Mouse (Mus musculus) brain, embryonic 18.5 days (tissue): Measurements from ENCODE around the gene Bak1.

ENCODE experiments used
- DNase-seq: peaks from one replicate; pipeline ENCODE4 v3.0.0-alpha.2; 2012; ENCODE audit warnings: low read depth, low spot score

The Bak1 gene

DNA sequence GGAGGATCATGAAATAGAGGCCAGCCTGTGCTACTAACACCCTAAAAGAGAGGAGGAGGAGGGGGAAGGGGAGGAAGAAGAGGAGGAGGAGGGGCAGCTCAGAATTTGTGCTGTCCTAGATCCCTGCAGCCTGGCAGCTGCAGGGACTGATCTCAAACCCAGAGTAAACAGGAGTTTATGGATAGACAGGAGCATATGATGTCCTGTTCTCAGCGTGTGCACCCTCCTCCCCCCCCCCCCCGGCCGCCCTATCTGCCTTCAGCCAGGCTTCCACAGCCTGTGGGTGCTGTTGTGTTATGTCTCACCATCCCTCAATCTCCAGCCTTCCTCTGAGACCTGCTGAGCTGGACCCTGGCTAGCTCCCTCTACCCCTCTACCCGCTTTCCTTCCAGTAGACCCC, at the start of gene Bak1:
TSS of gene Bak1 (minus strand) at position 101 of the 400 bp plus-strand sequence.
- no peak for DNase-seq

GRCm38 (mm10) chr17:27078499-27078898, 49.7 kb upstream of the Bak1 start:
- no peak for DNase-seq

GRCm38 (mm10) chr17:27077920-27078319, 49.1 kb upstream of the Bak1 start:
- no peak for DNase-seq

DNA sequence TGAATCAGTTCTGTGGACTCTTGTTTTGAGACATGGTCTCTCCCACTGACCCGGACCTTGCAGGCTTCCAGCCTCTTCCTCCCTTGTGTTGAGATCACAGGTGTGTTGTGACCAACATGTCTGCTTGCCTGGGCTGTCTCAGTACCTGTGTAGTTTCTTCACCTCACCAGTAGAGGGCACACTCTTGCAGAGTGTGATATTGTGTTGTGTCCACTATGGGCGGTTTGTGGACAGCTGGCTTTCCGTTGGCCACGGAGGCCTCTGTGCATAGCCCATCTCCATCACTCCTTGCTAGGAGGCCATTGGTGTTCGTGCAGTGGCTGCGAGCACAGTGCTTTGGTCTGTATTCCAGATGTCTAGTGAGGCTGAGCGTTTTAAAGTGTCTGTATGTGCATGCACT, 48.3 kb upstream of the Bak1 start:
- no peak for DNase-seq

DNA sequence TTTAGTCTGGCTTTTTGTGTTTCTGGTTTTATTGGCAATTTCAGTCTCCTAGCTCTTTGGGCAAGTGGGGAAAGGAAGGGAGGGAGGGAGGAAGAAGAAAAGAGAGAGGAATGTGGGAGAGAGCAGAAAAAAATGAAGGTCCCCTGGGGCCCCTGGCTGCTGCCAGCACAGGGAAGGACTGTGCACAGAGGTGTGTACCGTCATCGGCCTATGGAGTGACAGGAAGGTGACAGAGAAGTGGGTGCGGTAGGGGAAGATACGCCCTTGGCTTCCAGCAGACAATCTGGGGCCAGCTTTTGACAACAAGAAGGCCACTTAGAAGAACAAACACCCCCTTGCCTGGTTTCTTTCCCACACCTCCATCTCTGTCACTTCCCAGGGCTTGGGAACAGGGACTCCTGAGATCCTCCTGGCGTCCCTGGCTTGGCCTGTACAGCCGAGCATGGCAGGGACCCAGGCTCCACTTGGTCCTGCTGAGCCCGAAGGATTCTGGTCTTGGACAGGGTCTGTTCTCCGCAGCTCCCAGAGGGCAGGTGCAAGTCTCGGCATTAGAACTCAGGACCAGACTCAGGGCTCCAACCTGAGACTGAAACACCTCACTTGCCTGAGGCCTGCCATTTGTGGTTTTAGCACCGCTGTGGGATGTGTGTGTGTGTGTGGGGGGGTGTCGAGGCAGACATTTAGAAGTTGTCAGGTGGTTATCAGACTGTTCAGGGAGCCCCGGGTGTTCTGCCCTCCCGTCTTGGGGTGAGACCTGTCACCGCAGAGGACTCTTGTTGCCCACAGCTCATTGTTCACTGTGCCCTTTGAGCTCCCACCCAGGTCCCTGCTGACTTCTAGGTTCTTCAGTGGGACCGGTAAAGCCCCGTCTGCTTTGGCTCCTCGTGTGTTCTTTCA, 46.3 kb upstream of the Bak1 start:
- DNase-seq, result no peak

DNA sequence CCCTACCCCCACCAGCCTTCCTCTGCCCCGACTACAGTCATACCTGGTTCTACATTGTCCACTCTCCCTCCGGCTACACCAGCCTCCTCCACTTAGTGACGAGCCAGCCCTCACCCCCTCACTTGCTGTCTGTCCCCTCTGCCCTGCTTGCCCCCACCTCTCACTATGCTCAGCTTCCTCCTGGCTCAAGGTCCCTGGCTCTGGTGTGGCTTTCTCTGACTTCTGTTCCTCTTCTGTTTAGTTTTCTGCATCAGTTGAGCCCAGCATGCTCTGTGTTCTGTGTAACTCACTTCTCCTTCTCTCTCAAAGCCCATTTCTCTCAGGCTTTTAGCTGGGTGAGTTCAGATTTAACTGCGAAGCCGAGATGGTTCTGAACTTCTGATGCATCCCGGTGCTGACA, 45.4 kb upstream of the Bak1 start:
- no peak for DNase-seq

DNA sequence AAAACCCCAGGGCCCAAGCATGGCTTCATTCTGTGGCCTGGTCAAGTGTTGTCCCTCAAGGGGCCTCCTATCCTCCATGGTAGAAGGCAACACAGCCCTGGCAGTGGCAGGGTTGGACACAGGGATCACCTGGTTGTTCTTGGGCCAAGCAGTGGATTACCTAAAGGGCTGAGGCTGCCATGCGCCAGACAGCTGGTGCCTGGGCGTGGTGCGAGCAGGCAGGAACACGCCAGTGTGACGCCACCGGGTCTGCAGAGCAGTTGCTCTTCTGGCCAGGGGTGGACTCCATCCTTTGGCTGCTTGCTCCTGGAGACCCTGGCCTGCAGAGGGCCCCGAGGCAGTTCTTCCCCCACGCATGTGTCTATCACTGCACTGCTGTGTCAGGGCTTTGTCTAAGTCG, 45.0 kb upstream of the Bak1 start:
- no peak for DNase-seq

GRCm38 (mm10) chr17:27073126-27073525, 44.3 kb upstream of the Bak1 start:
- DNase-seq, result no peak

GRCm38 (mm10) chr17:27072363-27072762, 43.6 kb upstream of the Bak1 start:
- DNase-seq, result no peak

DNA sequence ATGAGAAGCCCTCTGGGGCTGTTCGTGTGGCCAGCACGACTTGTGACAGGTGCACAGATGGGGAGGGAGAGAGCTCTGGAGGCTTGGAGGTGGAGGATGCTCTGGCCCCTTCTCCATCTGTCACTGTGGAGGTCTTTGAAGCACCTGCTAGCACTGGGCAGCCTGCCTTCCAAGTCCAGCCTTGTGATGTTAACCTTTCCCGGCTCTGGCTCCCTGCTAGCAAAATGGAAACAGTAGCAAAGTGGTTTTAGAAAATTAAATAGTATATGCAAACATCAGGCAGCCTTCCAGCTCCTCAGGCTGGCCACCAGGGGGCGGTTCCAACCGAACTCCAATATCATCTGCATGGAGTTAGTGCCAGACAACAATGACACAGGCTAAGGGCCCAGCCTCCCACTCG, 42.8 kb upstream of the Bak1 start:
- no peak for DNase-seq

- no peak for DNase-seq
These were observed 42.1 kb upstream of the Bak1 start for GRCm38 (mm10) chr17:27070913-27071312.

DNA sequence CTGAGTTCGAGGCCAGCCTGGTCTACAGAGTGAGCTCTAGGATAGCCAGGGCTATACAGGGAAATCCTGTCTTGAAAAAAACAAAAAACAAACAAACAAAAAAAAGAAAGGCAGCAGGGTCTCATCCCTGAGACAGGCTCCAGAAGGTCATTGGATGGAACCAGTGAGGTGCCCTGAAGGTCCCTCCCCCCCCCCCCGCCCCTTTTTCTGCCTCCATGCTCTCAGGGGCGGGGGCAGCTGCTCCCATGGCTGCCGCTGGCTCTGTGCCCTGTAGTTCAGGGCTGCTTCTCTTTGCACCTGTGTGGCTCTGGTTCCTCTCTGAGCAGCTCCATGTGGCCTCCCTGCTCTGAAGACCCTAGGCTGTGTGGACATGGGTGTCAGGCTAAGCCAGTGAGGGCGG, 40.3 kb upstream of the Bak1 start:
- DNase-seq, result no peak

GRCm38 (mm10) chr17:27066065-27066464, 37.3 kb upstream of the Bak1 start:
- no peak for DNase-seq

DNA sequence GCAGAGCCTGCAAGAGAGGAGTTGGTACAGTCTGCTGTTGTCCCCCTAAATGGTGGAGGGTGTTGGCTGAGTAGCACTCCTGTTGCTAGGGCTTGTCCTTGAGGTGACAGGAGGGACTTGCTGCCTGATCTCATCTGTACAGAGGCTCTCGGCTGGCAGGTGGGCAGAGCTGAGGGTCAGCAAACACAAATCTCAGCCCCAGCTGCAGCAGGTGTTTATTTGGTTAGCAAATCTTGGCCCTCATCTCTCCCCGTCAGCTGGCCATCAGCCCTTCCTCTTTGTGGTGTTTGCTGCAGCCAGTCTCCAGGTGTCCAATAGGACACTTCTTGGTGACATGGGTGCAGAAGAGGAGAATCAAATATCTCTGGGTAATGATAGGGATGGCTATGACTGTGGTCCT, 35.4 kb upstream of the Bak1 start:
- no peak for DNase-seq

DNA sequence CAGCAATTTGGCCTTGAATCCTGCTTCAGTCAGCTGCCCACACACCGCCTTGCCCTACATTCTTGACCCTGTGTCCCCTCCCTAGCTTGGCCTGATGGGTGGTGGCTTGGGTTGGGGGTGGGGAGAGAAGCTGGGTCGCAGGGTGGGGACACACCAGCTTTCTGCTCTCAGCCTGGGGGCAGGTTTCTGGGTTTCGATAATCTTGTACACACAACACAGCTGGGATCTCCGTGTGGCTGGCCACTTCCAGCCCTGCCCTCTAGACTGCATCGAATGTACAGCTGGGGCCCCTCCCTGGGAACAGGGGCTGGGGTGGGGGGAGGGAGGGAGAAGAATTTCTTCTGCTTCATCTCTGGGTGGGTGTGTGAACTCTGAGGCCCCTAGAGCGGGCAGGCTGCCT, 34.9 kb upstream of the Bak1 start:
- no peak for DNase-seq

DNA sequence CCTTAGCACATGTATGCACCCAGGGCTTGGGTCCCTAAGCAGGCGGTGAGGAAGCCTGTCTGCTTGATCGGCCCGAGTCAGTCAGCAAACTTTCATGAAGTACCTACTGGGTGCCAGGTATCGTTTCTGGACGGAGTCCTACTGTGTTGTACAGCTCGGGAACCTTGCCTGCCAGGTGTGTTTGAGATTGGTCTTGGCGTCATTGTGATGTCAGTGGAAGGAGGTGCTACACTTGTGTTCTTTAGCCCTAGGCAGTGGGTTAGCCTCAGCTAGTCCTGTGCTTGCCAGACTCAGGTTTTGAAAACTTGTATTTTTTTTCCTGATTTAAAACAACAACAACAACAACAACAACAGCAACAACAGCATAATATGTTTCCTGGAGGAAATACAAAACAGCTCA, 33.9 kb upstream of the Bak1 start:
- no peak for DNase-seq

DNA sequence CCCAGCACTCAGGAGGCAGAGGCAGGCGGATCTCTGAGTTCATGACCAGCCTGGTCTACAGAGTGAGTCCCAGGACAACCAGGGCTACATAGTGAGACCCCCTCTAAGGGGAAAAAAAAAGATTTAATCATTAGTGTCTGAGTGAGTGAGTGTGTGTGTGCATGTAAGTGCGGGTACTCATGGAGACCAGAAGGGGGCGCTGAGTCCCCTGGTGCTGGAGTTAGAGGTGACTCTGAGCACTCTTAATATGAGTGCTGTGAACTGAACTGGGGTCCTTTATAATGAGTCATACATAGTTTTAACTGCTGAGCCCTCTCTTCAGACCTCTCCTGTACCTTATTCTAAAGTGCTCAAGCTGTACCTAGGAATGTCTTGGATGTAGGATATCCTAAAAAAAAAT, 32.9 kb upstream of the Bak1 start:
- DNase-seq, result no peak

- no peak for DNase-seq
These were observed 31.9 kb upstream of the Bak1 start for GRCm38 (mm10) chr17:27060698-27061097.

DNA sequence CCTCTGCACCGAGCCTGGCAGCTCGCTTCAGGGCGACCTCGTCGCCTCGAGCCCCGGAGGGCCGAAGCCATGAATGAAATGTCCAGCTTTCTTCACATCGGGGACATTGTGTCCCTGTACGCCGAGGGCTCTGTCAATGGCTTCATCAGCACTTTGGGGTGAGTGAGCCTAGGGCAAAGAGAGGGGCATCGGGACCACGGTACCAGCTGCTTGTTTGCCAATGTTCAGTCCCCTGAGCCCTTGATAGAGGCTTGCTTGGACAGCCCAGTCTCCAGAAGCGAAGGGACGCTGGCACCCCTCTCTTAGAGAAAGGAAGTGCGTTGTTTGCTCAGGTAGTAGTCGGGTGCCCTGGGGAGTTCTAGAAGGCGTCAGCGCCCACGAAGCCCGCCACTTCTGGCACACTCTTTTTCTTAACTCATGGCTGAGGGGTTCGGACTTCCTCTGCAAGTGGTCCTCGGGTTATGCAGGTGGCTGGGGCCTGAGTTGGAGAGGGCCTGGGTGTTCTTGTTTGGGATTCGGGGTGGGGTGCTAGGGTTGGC, 28.8 kb upstream of the Bak1 start:
- no peak for DNase-seq

GRCm38 (mm10) chr17:27056812-27057516, 28.2 kb upstream of the Bak1 start, which contains the start of gene Itpr3:
Gene Itpr3 (plus strand): TSS chr17:27057304.
- no peak for DNase-seq

- DNase-seq, result no peak
These were observed 27.4 kb upstream of the Bak1 start for GRCm38 (mm10) chr17:27056170-27056569.

GRCm38 (mm10) chr17:27051514-27051913, 22.7 kb upstream of the Bak1 start:
- no peak for DNase-seq

GRCm38 (mm10) chr17:27050853-27051252, 22.0 kb upstream of the Bak1 start:
- no peak for DNase-seq
